Mouse (Mus musculus) liver, embryonic 11.5 days (tissue): ENCODE results near the gene Fah. TPM values are rescaled to one million over a fixed set of nuclear protein-coding genes. Genes with fewer than 3 reads are reported as not detected.

Experiments used
- ATAC-seq: fragments of 200-750 bp; cut with Nextera tagmentation; replicated peaks from 2 replicates; pipeline ENCODE4 v1.8.0; 2017; ENCODE audit warnings: moderate number of reproducible peaks, mild to moderate bottlenecking, moderate TSS enrichment, moderate library complexity; ENCODE audit not compliant: low FRiP score
- DNase-seq: peaks from one replicate; pipeline ENCODE4 v3.0.0-alpha.2; 2017; ENCODE audit warnings: low spot score
- H3K27ac ChIP-seq: fragments of 300-500 bp; sonication (generic); 2 replicates; pipeline ENCODE4 v1.5.1; 2014; ENCODE audit warnings: mild to moderate bottlenecking, low read depth, low read length, control low read depth
- H3K27me3 ChIP-seq: fragments of 300-500 bp; sonication (generic); replicated peaks from 2 replicates; pipeline ENCODE4 v1.6.1; 2014; ENCODE audit warnings: low read length, mixed read lengths; ENCODE audit not compliant: control insufficient read depth, insufficient read depth
- H3K36me3 ChIP-seq: fragments of 300-500 bp; sonication (generic); 2 replicates; pipeline ENCODE4 v1.6.1; 2014; ENCODE audit warnings: mild to moderate bottlenecking, low read length, moderate library complexity, mixed read lengths; ENCODE audit not compliant: control insufficient read depth, insufficient read depth
- H3K4me1 ChIP-seq: fragments of 300-500 bp; sonication (generic); replicated peaks from 2 replicates; pipeline ENCODE4 v1.6.1; 2014; ENCODE audit warnings: low read length, mixed read lengths; ENCODE audit not compliant: control insufficient read depth, insufficient read depth
- H3K4me2 ChIP-seq: fragments of 300-500 bp; sonication (generic); 2 replicates; pipeline ENCODE4 v1.6.1; 2014; ENCODE audit warnings: mild to moderate bottlenecking, control low read depth, moderate library complexity
- H3K4me3 ChIP-seq: fragments of 300-500 bp; sonication (generic); 2 replicates; pipeline ENCODE4 v1.5.1; 2014; ENCODE audit warnings: low read depth, low read length, control low read depth
- H3K9ac ChIP-seq: fragments of 300-500 bp; sonication (generic); 2 replicates; pipeline ENCODE4 v1.6.1; 2014; ENCODE audit warnings: low read depth, low read length, control low read depth
- H3K9me3 ChIP-seq: fragments of 300-500 bp; sonication (generic); 2 replicates; pipeline ENCODE4 v1.6.1; 2016; ENCODE audit warnings: low read length, inconsistent platforms, mixed read lengths; ENCODE audit not compliant: control insufficient read depth
- WGBS: fragments of 180-500 bp; shearing (Covaris S2); extraction: QIAGEN DNeasy Blood & Tissue Kit; methylation state at CpG from one replicate; pipeline ENCODE4 v1.1.7; 2014; 5-methylcytosine and 5-hydroxymethylcytosine counted together
- polyA plus RNA-seq: library from polyadenylated mRNA; unstranded; fragments of >200 nt; fragmentation: Nextera tagmentation; extraction: Ambion mirVana; gene quantifications from 2 replicates; pipeline ENCODE4 v1.2.1, GENCODE M21; 2014

Gene Fah
- 20.7 and 21.3 TPM in 2 replicates for polyA plus RNA-seq

GRCm38 (mm10) chr7:84606293-84606749 lies at the start of gene Fah:
TSS of gene Fah (minus strand) at chr7:84606722.
- H3K4me2 ChIP-seq = peak within 1 kb of the TSS; percentile 87
- H3K36me3 ChIP-seq = no peaks in the 10 kb centered on the region
- no peaks in the 10 kb centered on the region for H3K9me3 ChIP-seq
- WGBS = 2% methylated on average over 10 of the region's 10 CpGs
- H3K4me1 ChIP-seq = 0 out of 2 replicates have a peak, but pooled peaks cover 6% of the 10 kb centered on the region
- H3K27me3 ChIP-seq = no peaks in the 10 kb centered on the region
- peak within 1 kb of the TSS; percentile 32; the same call in 1 of the 2 replicates for H3K27ac ChIP-seq
- H3K9ac ChIP-seq = peak within 1 kb of the TSS; percentile 65
- peak within 1 kb of the TSS; percentile 65 for H3K4me3 ChIP-seq
- peak; percentile 44 for DNase-seq
- peak; percentile 46 for ATAC-seq

DNA sequence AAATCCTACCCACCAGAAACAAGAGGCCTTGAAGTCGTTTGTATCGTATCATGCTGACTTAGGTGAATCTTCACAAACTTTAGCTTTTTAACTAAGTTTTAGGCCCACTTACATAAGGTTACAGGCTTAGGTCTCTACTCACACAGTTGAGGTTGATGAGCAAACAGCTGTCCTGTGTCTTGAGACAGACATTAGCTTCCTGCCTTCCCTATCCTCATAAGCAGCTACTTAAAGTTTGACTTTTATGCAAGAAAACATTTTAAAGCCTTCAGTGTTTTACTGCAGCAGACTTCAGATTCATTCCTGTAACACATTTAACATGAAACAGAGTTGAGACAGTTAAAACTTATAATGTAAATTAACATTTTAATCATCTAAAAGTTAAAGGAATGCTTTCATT lies 46.2 kb upstream of the Fah start:
- peak overlapping the region; percentile 4; the same call in 1 of the 2 replicates for H3K27ac ChIP-seq

GRCm38 (mm10) chr7:84651987-84652321 lies 45.4 kb upstream of the Fah start:
- H3K27ac ChIP-seq = peak overlapping the region; percentile 88
- no peak overlapping the region for H3K9ac ChIP-seq
- no peak overlapping the region for H3K4me3 ChIP-seq
- no peaks in the 10 kb centered on the region; the same call in 1 of the 2 replicates for H3K36me3 ChIP-seq
- no peak for ATAC-seq
- no peaks in the 10 kb centered on the region for H3K27me3 ChIP-seq
- no peak for DNase-seq
- 56% methylated on average over 2 of the region's 2 CpGs for WGBS
- no peaks in the 10 kb centered on the region for H3K9me3 ChIP-seq
- H3K4me1 ChIP-seq = peaks cover 36% of the 10 kb centered on the region
- peak overlapping the region; percentile 44; the same call in 1 of the 2 replicates for H3K4me2 ChIP-seq

More for the DNA sequence above, 46.2 kb upstream of the Fah start:
- no peak for DNase-seq
- peaks cover 36% of the 10 kb centered on the region for H3K4me1 ChIP-seq
- no peak overlapping the region for H3K9ac ChIP-seq
- no peaks in the 10 kb centered on the region; the same call in 1 of the 2 replicates for H3K36me3 ChIP-seq
- H3K4me3 ChIP-seq = no peak overlapping the region
- no peaks in the 10 kb centered on the region for H3K27me3 ChIP-seq
- no peak for ATAC-seq
- 79% methylated on average over 2 of the region's 2 CpGs for WGBS
- H3K4me2 ChIP-seq = no peak overlapping the region
- no peaks in the 10 kb centered on the region for H3K9me3 ChIP-seq

GRCm38 (mm10) chr7:84651303-84651986 lies 44.9 kb upstream of the Fah start:
- H3K4me1 ChIP-seq = peaks cover 36% of the 10 kb centered on the region
- no peaks in the 10 kb centered on the region for H3K27me3 ChIP-seq
- H3K36me3 ChIP-seq = no peaks in the 10 kb centered on the region; the same call in 1 of the 2 replicates
- H3K4me3 ChIP-seq = no peak overlapping the region
- H3K9ac ChIP-seq = no peak overlapping the region
- peak overlapping the region; percentile 44; the same call in 1 of the 2 replicates for H3K4me2 ChIP-seq
- WGBS = 24% methylated on average over 4 of the region's 4 CpGs
- H3K27ac ChIP-seq = peak overlapping the region; percentile 88
- DNase-seq (no peak), ATAC-seq (peak; percentile 100)
- no peaks in the 10 kb centered on the region for H3K9me3 ChIP-seq

DNA sequence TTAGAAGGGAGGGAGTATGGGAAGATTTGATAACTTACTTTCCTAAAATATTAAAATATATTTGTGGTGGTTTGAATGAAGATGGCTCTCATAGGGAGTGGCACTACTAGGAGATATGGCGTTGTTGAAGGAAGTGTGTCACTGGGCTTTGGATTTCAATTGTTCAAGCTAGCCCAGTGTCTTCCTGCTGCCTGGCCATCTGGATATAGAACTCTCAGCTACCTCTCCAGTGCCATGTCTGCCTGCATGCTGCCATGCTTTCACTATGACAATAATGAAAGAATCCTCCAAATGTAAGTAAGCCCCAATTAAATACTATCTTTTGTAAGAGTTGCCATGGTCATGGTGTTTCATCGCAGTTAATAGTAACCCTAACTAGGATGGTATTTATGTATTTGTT lies 42.5 kb upstream of the Fah start:
- no peaks in the 10 kb centered on the region; the same call in 1 of the 2 replicates for H3K36me3 ChIP-seq
- H3K9me3 ChIP-seq = no peaks in the 10 kb centered on the region
- no peak overlapping the region for H3K9ac ChIP-seq
- 95% methylated on average over 2 of the region's 2 CpGs for WGBS
- H3K27ac ChIP-seq = no peak overlapping the region
- H3K4me2 ChIP-seq = no peak overlapping the region
- no peak for ATAC-seq
- H3K27me3 ChIP-seq = no peaks in the 10 kb centered on the region
- H3K4me1 ChIP-seq = peaks cover 21% of the 10 kb centered on the region
- DNase-seq = no peak
- no peak overlapping the region for H3K4me3 ChIP-seq

DNA sequence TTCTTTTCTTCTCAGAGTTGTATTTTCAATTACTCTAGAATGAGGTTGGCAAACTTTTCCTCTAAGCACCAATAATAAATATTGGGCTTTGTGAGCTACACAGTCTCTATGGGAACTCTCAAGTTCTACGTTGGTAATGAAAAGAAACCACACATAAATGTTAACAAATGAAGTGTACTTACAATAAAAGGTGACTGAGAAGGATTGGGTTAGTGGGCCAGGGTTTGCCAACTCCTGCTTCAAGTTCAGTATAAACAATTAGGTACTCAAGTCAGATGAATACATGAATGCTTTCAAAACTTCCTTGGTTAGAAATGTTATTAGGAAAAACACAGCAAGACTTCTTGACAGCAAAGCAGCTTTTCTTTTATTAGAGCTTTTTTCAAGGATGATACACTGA lies 39.7 kb upstream of the Fah start:
- WGBS = 93% methylated on average over 1 of the region's 1 CpGs

GRCm38 (mm10) chr7:84643270-84643998 lies 36.9 kb upstream of the Fah start:
- H3K4me1 ChIP-seq = peaks cover 4% of the 10 kb centered on the region; the same call in 1 of the 2 replicates
- H3K9me3 ChIP-seq = no peaks in the 10 kb centered on the region
- ATAC-seq (no peak; the same call in 1 of the 2 replicates), DNase-seq (no peak)
- H3K36me3 ChIP-seq = no peaks in the 10 kb centered on the region
- no peak overlapping the region for H3K27ac ChIP-seq
- H3K9ac ChIP-seq = no peak overlapping the region
- H3K4me2 ChIP-seq = no peak overlapping the region
- no peaks in the 10 kb centered on the region for H3K27me3 ChIP-seq
- no peak overlapping the region for H3K4me3 ChIP-seq
- WGBS = 71% methylated on average over 6 of the region's 6 CpGs

More for the DNA sequence above, 39.7 kb upstream of the Fah start:
- H3K36me3 ChIP-seq = no peaks in the 10 kb centered on the region; the same call in 1 of the 2 replicates
- DNase-seq (no peak), ATAC-seq (no peak)
- H3K4me3 ChIP-seq = no peak overlapping the region
- H3K27ac ChIP-seq = no peak overlapping the region
- no peak overlapping the region for H3K4me2 ChIP-seq
- no peak overlapping the region for H3K9ac ChIP-seq
- H3K9me3 ChIP-seq = no peaks in the 10 kb centered on the region
- H3K4me1 ChIP-seq = peaks cover 12% of the 10 kb centered on the region
- no peaks in the 10 kb centered on the region for H3K27me3 ChIP-seq

GRCm38 (mm10) chr7:84642159-84642928 lies 35.8 kb upstream of the Fah start:
- H3K27me3 ChIP-seq = no peaks in the 10 kb centered on the region
- H3K27ac ChIP-seq = no peak overlapping the region
- no peak overlapping the region for H3K9ac ChIP-seq
- H3K9me3 ChIP-seq = no peaks in the 10 kb centered on the region
- no peaks in the 10 kb centered on the region for H3K36me3 ChIP-seq
- DNase-seq (no peak), ATAC-seq (no peak)
- WGBS = 88% methylated on average over 6 of the region's 6 CpGs
- H3K4me1 ChIP-seq = peaks cover 4% of the 10 kb centered on the region; the same call in 1 of the 2 replicates
- no peak overlapping the region for H3K4me3 ChIP-seq
- H3K4me2 ChIP-seq = no peak overlapping the region
